Mouse (Mus musculus) hindbrain, embryonic 11.5 days (tissue): ENCODE measurements at regions not wholly inside any gene's neighbourhood (a gene's known extent, or its start where the extent isn't known, plus 50 kb on each side); places are given as distances from the start of the nearest gene placed in this dataset.
"Not testable (repeated sequence)": the region's sequence is repeated elsewhere in the genome, so short reads cannot be mapped to it uniquely, and the experiment has no call there.

Experiments
- ATAC-seq: fragments of 200-750 bp; cut with Nextera tagmentation; 2 replicates; pipeline ENCODE4 v1.8.0; 2017; ENCODE audit warnings: mild to moderate bottlenecking, moderate TSS enrichment, moderate library complexity; ENCODE audit not compliant: low FRiP score
- DNase-seq: peaks from one replicate; pipeline ENCODE4 v3.0.0-alpha.2; 2015; ENCODE audit warnings: low spot score
- H3K27ac ChIP-seq: fragments of 300-500 bp; sonication (generic); 2 replicates; pipeline ENCODE4 v1.5.1; 2014; ENCODE audit warnings: mild to moderate bottlenecking, low read depth, low read length
- H3K27me3 ChIP-seq: fragments of 300-500 bp; sonication (generic); 2 replicates; pipeline ENCODE4 v1.6.1; 2014; ENCODE audit warnings: mild to moderate bottlenecking, low read length, moderate library complexity, mixed read lengths; ENCODE audit not compliant: control insufficient read depth, insufficient read depth
- H3K36me3 ChIP-seq: fragments of 300-500 bp; sonication (generic); 2 replicates; pipeline ENCODE4 v1.6.1; 2014; ENCODE audit warnings: mild to moderate bottlenecking, low read length, moderate library complexity, mixed read lengths; ENCODE audit not compliant: control insufficient read depth, insufficient read depth
- H3K4me1 ChIP-seq: fragments of 300-500 bp; sonication (generic); replicated peaks from 2 replicates; pipeline ENCODE4 v1.6.1; 2014; ENCODE audit warnings: low read length, mixed read lengths; ENCODE audit not compliant: control insufficient read depth, insufficient read depth
- H3K4me2 ChIP-seq: fragments of 300-500 bp; sonication (generic); replicated peaks from 2 replicates; pipeline ENCODE4 v1.6.1; 2014; ENCODE audit warnings: mild to moderate bottlenecking, low read depth, low read length
- H3K4me3 ChIP-seq: fragments of 300-500 bp; sonication (generic); 2 replicates; pipeline ENCODE4 v1.5.1; 2014; ENCODE audit warnings: low read depth, low read length
- H3K9ac ChIP-seq: fragments of 300-500 bp; sonication (generic); 2 replicates; pipeline ENCODE4 v1.6.1; 2014; ENCODE audit warnings: low read depth, low read length
- H3K9me3 ChIP-seq: fragments of 300-500 bp; sonication (generic); 2 replicates; pipeline ENCODE4 v1.6.1; 2016; ENCODE audit warnings: low read length; ENCODE audit not compliant: control insufficient read depth
- WGBS: fragments of 180-500 bp; shearing (Covaris S2); extraction: QIAGEN DNeasy Blood & Tissue Kit; methylation state at CpG from one replicate; pipeline ENCODE4 v1.1.7; 2014; 5-methylcytosine and 5-hydroxymethylcytosine counted together

DNA sequence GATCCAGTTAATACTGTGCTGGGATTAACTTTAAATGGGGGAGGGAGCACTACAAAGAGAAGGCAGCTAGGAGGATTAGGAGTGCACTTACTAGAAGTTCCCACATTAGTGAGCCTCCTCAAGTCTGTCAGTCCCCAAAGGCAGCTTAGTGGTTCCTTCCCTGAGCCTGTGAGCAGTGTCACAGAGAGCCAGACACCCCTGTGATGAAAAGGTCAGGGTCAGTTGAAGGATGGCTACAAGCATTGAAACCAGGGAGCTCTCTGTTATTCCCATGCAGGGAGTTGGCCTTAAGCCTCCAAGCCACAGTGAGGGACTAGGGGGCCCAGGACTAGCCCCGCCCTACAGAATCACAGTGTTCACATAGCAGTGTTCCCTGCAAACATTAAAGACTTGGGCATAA lies 285.9 kb upstream of the Sfrp2 start:
- no peak overlapping the region for H3K27ac ChIP-seq
- H3K36me3 ChIP-seq: no peaks in the 10 kb centered on the region
- no peaks in the 10 kb centered on the region for H3K27me3 ChIP-seq
- H3K4me3 ChIP-seq: no peak overlapping the region
- DNase-seq (no peak), ATAC-seq (no peak)
- H3K4me1 ChIP-seq: no peaks in the 10 kb centered on the region
- no peak overlapping the region for H3K4me2 ChIP-seq
- no peaks in the 10 kb centered on the region for H3K9me3 ChIP-seq
- H3K9ac ChIP-seq: no peak overlapping the region
- 68% methylated on average over 1 of the region's 1 CpGs for WGBS

DNA sequence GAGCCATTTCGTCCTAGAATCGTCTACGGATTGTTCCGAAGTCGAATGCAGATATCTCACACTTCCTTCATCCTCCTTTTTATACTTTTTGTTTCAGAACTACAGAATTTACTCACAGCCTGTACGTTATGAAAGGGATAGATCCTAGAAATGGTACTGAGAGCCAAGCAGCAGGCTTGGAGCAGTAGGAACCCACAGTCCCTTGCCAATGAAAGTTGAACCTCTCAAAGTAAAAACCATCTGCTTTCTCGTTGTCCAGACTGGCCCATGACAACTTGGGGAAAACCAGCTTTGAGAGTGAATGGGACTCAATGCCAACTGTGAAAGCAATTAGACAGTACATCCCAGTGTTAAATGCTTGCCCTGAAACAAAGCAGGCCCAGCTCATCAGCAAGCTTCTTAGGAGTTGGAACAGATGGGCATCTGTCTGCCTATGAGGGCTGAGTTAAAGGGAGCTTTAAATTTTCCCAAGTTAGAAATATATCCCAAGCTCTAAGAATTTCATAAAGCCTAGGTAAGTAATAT lies 279.9 kb upstream of the Sfrp2 start:
- ATAC-seq (no peak), DNase-seq (no peak)
- Histone ChIP-seq H3K9me3 (no peaks in the 10 kb centered on the region), H3K4me2 (no peak overlapping the region), H3K36me3 (no peaks in the 10 kb centered on the region), H3K27ac (no peak overlapping the region), H3K4me3 (no peak overlapping the region), H3K9ac (no peak overlapping the region), H3K4me1 (no peaks in the 10 kb centered on the region), H3K27me3 (no peaks in the 10 kb centered on the region)
- WGBS: 90% methylated on average over 7 of the region's 7 CpGs

DNA sequence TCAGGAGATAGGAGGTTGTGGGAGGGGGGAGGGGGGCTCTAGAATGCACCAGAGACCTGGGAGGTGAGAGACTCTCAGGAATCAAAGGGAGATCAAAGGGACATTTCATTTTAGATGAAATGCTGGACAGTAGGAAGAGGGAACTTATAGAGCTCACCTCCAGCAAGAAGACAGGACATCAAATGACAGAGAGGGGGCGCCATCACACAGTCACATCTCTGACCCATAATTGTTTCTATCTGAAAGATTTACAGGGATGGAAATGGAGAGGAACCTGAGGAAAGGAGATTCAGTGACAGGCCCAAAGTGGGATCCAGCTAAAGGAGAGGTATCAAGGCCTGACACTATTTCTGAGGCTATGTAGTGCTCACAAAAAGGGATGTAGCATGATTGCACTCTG lies 270.5 kb upstream of the Sfrp2 start:
- no peak overlapping the region for H3K9ac ChIP-seq
- H3K27ac ChIP-seq: no peak overlapping the region
- no peaks in the 10 kb centered on the region for H3K4me1 ChIP-seq
- H3K9me3 ChIP-seq: no peaks in the 10 kb centered on the region
- H3K4me3 ChIP-seq: no peak overlapping the region
- ATAC-seq: no peak
- no peak overlapping the region for H3K4me2 ChIP-seq
- DNase-seq: peak; percentile 25
- H3K36me3 ChIP-seq: no peaks in the 10 kb centered on the region
- 25% methylated on average over 1 of the region's 1 CpGs for WGBS
- no peaks in the 10 kb centered on the region for H3K27me3 ChIP-seq

DNA sequence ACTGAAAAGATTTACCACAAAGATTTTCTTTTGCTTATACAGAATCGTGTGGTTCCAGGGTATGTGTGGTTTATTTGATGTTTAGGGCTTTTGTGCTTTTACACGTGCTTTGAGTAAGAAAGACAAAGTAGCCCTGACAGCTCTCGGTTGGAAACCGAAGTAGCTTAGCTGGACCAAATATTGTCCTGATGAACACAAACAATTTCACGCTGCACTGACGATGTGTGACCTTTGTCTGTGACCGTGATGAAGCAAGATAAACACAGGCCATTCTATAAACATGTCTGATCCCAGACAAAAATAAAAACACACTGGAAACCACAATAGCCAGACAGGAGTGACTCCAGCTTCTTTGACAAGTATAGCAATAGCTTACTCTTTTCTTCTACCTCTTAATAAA lies 262.2 kb upstream of the Sfrp2 start:
- Histone ChIP-seq H3K4me2 (no peak overlapping the region), H3K27me3 (no peaks in the 10 kb centered on the region), H3K4me1 (no peaks in the 10 kb centered on the region), H3K27ac (no peak overlapping the region), H3K4me3 (no peak overlapping the region), H3K9me3 (no peaks in the 10 kb centered on the region), H3K9ac (no peak overlapping the region), H3K36me3 (no peaks in the 10 kb centered on the region)
- 18% methylated on average over 7 of the region's 7 CpGs for WGBS
- ATAC-seq (no peak), DNase-seq (peak; percentile 4)

DNA sequence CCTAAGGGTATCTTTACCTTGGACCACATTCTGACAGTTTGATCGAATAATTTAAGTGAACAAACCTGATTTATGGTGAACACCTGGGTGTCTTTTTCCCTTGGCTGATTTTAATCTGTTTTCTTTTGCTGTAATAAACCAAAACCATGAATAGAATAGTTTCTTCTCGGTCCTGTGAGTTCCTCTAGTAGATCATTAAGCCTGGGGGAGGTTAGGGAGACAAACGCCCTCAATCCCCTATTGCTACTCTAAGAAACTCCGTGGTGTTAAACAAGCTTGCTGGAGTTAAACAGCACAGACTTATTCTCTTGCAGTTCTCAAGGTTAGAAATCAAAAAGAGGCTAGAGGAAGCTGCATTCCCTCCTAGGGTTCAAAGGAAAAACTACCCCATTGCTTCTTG lies 249.5 kb upstream of the Sfrp2 start:
- no peak for ATAC-seq
- Histone ChIP-seq H3K4me2 (no peak overlapping the region), H3K27me3 (no peaks in the 10 kb centered on the region), H3K9me3 (no peaks in the 10 kb centered on the region), H3K36me3 (no peaks in the 10 kb centered on the region), H3K4me3 (no peak overlapping the region), H3K9ac (no peak overlapping the region), H3K4me1 (no peaks in the 10 kb centered on the region), H3K27ac (no peak overlapping the region)
- 59% methylated on average over 4 of the region's 4 CpGs for WGBS
- DNase-seq: no peak

DNA sequence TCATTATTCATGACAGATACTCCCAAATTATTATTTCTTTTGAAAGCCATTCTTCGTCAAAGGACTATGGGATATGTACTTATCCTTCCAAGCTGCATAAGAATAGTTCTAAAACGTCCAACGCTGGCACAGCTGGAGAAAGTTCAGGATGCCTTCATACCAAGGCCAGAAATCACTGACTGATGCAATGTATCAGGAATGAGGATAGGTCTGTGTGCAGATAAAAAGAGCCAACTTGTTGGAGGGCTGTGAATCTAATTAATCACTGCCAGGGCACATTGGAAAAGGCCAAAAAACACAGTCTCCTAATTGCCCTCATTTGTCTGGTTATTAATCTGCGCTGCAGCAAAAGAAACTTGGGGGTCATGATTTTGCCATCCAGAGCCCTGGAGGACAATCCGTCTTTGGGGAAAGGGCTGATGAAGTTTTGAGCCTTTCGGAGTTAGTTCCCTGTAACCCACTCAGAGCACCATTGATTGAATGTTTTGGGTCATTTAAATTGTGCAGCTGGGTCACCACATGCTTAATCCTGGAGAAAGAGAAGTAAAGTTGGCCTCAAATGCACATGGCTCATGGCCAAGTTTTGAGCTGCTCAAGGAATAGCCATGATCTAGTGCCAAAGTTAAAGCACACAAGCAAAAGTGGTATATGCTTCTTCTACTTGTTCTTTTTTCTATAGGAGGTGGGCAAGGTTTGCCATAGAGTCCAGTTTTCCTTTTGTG lies 248.0 kb upstream of the Sfrp2 start:
- Histone ChIP-seq H3K9me3 (no peaks in the 10 kb centered on the region), H3K36me3 (no peaks in the 10 kb centered on the region), H3K4me2 (no peak overlapping the region), H3K4me3 (no peak overlapping the region), H3K9ac (no peak overlapping the region), H3K4me1 (no peaks in the 10 kb centered on the region), H3K27me3 (no peaks in the 10 kb centered on the region), H3K27ac (no peak overlapping the region)
- DNase-seq (no peak), ATAC-seq (no peak)
- 73% methylated on average over 6 of the region's 6 CpGs for WGBS

DNA sequence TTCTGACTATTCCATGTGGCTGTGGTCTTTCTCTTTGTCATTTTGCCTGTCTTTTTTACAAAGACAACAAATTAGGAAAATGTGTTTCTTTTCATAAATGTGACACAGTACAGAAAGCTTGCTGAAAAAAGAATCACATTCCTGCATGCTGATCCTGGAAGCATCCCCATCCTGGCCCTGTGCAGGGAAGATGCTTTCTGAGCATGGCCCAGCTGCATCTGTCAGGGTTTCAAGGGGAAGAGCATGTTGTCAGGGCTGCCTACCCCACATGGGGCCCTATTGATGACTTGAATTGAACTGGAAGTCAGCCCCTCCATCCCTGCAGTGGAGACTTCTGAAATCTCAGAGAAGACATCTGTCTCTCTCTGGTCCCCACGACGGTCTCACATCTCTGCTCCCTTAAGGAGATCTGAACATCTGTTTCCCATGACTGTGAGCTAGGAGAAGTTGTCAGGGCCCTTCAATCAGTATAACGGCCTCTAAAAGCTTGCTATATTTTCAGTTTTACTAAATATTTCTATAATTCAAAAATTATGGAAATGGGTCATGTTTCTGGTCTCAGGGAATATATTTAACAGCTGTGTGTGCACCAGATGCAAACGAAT lies 235.8 kb upstream of the Sfrp2 start:
- DNase-seq: no peak

DNA sequence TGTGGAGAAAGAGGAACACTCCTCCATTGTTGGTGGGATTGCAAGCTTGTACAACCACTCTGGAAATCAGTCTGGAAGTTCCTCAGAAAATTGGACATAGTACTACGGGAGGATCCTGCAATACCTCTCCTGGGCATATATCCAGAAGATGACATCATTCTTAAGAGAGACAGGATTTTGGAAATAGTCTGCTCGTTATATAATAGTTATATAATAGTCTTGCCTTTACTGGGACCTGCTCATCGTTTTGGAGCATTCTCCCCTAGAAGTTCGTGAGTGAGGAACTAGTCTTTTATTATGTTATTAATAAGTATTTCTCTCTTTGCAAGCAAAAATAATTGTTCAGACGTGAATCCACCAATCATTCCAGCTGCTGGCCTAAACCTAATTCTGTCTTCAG lies 229.5 kb upstream of the Sfrp2 start:
- WGBS: 89% methylated on average over 5 of the region's 5 CpGs
- not testable (repeated sequence) for H3K9ac ChIP-seq, H3K4me2 ChIP-seq, H3K4me3 ChIP-seq, H3K36me3 ChIP-seq, DNase-seq, H3K27ac ChIP-seq, H3K27me3 ChIP-seq, H3K4me1 ChIP-seq, H3K9me3 ChIP-seq, ATAC-seq

More for the DNA sequence above, 235.8 kb upstream of the Sfrp2 start:
- no peak overlapping the region for H3K4me3 ChIP-seq
- H3K9ac ChIP-seq: no peak overlapping the region
- H3K36me3 ChIP-seq: no peaks in the 10 kb centered on the region
- no peak for ATAC-seq
- no peaks in the 10 kb centered on the region for H3K9me3 ChIP-seq
- no peaks in the 10 kb centered on the region for H3K27me3 ChIP-seq
- no peaks in the 10 kb centered on the region for H3K4me1 ChIP-seq
- WGBS: 74% methylated on average over 4 of the region's 4 CpGs
- no peak overlapping the region for H3K4me2 ChIP-seq
- no peak overlapping the region for H3K27ac ChIP-seq

DNA sequence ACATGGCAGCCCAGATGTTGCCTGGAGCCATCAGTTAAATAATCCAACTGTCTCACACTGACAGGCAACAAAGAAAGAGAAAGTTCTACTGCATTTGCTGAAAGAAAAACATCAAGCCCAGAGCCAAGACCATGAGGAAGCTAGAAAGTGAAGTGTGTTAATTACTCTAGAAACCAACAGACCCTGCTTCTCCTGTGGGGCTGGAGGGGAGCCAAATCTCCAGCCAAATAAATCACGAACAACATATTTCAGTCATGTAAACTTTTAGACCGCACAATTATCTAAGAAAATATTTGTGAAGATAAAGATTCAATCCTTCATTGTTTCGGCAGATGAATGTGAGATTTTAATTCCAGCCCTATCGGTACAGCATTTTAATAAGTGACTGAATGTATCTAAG lies 228.9 kb upstream of the Sfrp2 start:
- WGBS: 90% methylated on average over 4 of the region's 4 CpGs
- no peak overlapping the region for H3K27ac ChIP-seq
- no peak overlapping the region for H3K4me3 ChIP-seq
- H3K9me3 ChIP-seq: no peaks in the 10 kb centered on the region
- H3K9ac ChIP-seq: no peak overlapping the region
- no peaks in the 10 kb centered on the region for H3K27me3 ChIP-seq
- H3K4me2 ChIP-seq: no peak overlapping the region
- ATAC-seq (no peak), DNase-seq (no peak)
- H3K4me1 ChIP-seq: no peaks in the 10 kb centered on the region
- H3K36me3 ChIP-seq: no peaks in the 10 kb centered on the region
